Mouse (Mus musculus): Measurements from ENCODE around the gene 3830406C13Rik.

The 3830406C13Rik gene

GRCm38 (mm10) chr14:12343451-12343941, 59.5 kb downstream of the 3830406C13Rik start:
- DNase-seq: no peak

GRCm38 (mm10) chr14:12344061-12344745, 60.2 kb downstream of the 3830406C13Rik start:
- DNase-seq: no peak

- DNase-seq: no peak
These were observed 60.8 kb downstream of the 3830406C13Rik start for GRCm38 (mm10) chr14:12344746-12345240.

GRCm38 (mm10) chr14:12345241-12345921, 61.4 kb downstream of the 3830406C13Rik start:
- DNase-seq: no peak

GRCm38 (mm10) chr14:12346011-12346864, 62.3 kb downstream of the 3830406C13Rik start:
- no peak for DNase-seq

GRCm38 (mm10) chr14:12346865-12347600, 63.1 kb downstream of the 3830406C13Rik start:
- DNase-seq: no peak

- DNase-seq: no peak
These were observed 64.1 kb downstream of the 3830406C13Rik start, which contains the start of gene Fezf2 for GRCm38 (mm10) chr14:12348089-12348488. Fezf2 (minus strand) TSS chr14:12348189.

- DNase-seq: no peak
These were observed 65.5 kb downstream of the 3830406C13Rik start for GRCm38 (mm10) chr14:12349334-12350090.

GRCm38 (mm10) chr14:12350271-12350916, 66.4 kb downstream of the 3830406C13Rik start:
- DNase-seq: no peak

Data from kidney, postnatal 14 days (tissue).